Mouse (Mus musculus): ENCODE results near the gene Rexo1. TPM values are rescaled to one million over a fixed set of nuclear protein-coding genes. Genes with fewer than 3 reads are reported as not detected.

Rexo1 gene
- polyA plus RNA-seq, 1 experiment = 23.0 TPM

DNA sequence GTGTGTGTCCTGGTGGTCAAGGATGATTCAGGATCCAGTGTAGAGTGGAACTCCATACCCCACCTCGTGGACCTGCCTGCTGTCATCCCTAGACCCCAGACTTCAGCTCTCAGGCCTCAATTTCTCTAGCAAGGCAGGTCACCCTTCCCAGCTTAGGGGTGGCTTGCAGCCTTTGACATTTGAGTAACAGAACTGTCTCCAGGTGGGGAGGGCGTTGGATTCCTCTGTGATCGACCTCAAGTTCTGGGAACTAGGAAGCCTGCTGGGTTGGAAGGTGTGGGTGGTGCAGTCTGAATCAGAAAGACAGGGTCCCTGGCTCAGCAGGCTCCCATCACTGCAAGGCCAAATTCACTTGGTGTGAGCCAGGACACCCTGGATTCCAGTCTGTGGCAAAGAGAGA is 13.5 kb upstream of the Rexo1 start:
- no peak overlapping the region for H3ac ChIP-seq (ENCODE audit: control insufficient read depth, insufficient read length, low read depth)
- TF ChIP-seq CEBPB (IDR thresholded peaks at IDR 0.05; ENCODE audit: low read depth) (no peak), FOSL1 (IDR thresholded peaks at IDR 0.05; ENCODE audit: insufficient read depth, low read length, poor library complexity, severe bottlenecking) (no peak), MAX (IDR thresholded peaks at IDR 0.05) (no peak), USF1 (IDR thresholded peaks at IDR 0.05; ENCODE audit: low read depth) (no peak), CTCF (IDR thresholded peaks at IDR 0.05; ENCODE audit: control insufficient read depth, insufficient read depth, insufficient read length) (no peak), MYOG (IDR thresholded peaks at IDR 0.05; ENCODE audit: control insufficient read depth, extremely low read depth, insufficient read length) (no peak)
- peaks cover 65% of the 10 kb centered on the region for H3K79me3 ChIP-seq (ENCODE audit: low read depth)
- H3K79me2 ChIP-seq (ENCODE audit: control insufficient read depth, insufficient read depth) = peaks cover 72% of the 10 kb centered on the region
- H3K36me3 ChIP-seq (ENCODE audit: control insufficient read depth, insufficient read depth) = peaks cover 7% of the 10 kb centered on the region
- H3K27me3 ChIP-seq (ENCODE audit: control insufficient read depth, insufficient read depth, insufficient read length) = no peaks in the 10 kb centered on the region
- H3K4me3 ChIP-seq (ENCODE audit: insufficient read depth, poor library complexity, severe bottlenecking) = no peak overlapping the region

DNA sequence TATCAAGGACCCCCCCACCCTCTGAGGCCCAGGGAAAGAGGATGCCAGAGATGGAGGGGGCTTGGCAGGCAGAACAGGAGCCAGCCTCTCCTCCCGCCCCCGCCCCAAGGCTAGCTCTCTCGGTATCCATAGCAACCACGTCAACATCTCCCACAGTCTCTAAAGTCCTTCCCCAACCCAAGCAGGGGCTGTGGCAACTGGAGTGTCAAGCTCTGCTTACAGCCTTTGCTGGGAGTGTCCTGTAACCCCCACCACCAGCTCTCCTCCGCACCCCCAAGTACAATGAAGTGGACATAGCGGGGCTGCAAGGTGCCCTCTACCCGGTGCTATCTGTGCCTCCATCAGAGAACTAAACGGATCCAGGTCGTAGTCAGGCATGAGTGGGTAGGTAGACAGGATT is 12.6 kb upstream of the Rexo1 start:
- Histone ChIP-seq H3K4me3 (ENCODE audit: insufficient read depth, poor library complexity, severe bottlenecking) (no peak overlapping the region), H3K79me3 (ENCODE audit: low read depth) (peaks cover 70% of the 10 kb centered on the region), H3K27me3 (ENCODE audit: control insufficient read depth, insufficient read depth, insufficient read length) (no peaks in the 10 kb centered on the region), H3K79me2 (ENCODE audit: control insufficient read depth, insufficient read depth) (peaks cover 81% of the 10 kb centered on the region), H3K36me3 (ENCODE audit: control insufficient read depth, insufficient read depth) (peaks cover 7% of the 10 kb centered on the region), H3ac (ENCODE audit: control insufficient read depth, insufficient read length, low read depth) (no peak overlapping the region)
- TF ChIP-seq CTCF (IDR thresholded peaks at IDR 0.05; ENCODE audit: control insufficient read depth, insufficient read depth, insufficient read length) (no peak), MAX (IDR thresholded peaks at IDR 0.05) (no peak), MYOD1 (IDR thresholded peaks at IDR 0.05; ENCODE audit: control insufficient read depth, insufficient read length, low read depth) (no peak), MYOG (IDR thresholded peaks at IDR 0.05; ENCODE audit: control insufficient read depth, extremely low read depth, insufficient read length) (no peak), CEBPB (IDR thresholded peaks at IDR 0.05; ENCODE audit: low read depth) (no peak), FOSL1 (IDR thresholded peaks at IDR 0.05; ENCODE audit: insufficient read depth, low read length, poor library complexity, severe bottlenecking) (no peak)

GRCm38 (mm10) chr10:80572477-80572876 is 11.1 kb upstream of the Rexo1 start:
- TF ChIP-seq CTCF (IDR thresholded peaks at IDR 0.05; ENCODE audit: control insufficient read depth, insufficient read depth, insufficient read length) (no peak), USF1 (IDR thresholded peaks at IDR 0.05; ENCODE audit: low read depth) (no peak), CEBPB (IDR thresholded peaks at IDR 0.05; ENCODE audit: low read depth) (no peak), MYOD1 (IDR thresholded peaks at IDR 0.05; ENCODE audit: control insufficient read depth, insufficient read length, low read depth) (no peak), MAX (IDR thresholded peaks at IDR 0.05) (no peak), MYOG (IDR thresholded peaks at IDR 0.05; ENCODE audit: control insufficient read depth, extremely low read depth, insufficient read length) (no peak), FOSL1 (IDR thresholded peaks at IDR 0.05; ENCODE audit: insufficient read depth, low read length, poor library complexity, severe bottlenecking) (no peak)
- Histone ChIP-seq H3ac (ENCODE audit: control insufficient read depth, insufficient read length, low read depth) (no peak overlapping the region), H3K4me3 (ENCODE audit: insufficient read depth, poor library complexity, severe bottlenecking) (no peak overlapping the region), H3K79me3 (ENCODE audit: low read depth) (peaks cover 70% of the 10 kb centered on the region), H3K36me3 (ENCODE audit: control insufficient read depth, insufficient read depth) (peaks cover 11% of the 10 kb centered on the region), H3K27me3 (ENCODE audit: control insufficient read depth, insufficient read depth, insufficient read length) (no peaks in the 10 kb centered on the region), H3K79me2 (ENCODE audit: control insufficient read depth, insufficient read depth) (peaks cover 88% of the 10 kb centered on the region)

GRCm38 (mm10) chr10:80570871-80571836 is 9.8 kb upstream of the Rexo1 start:
- Histone ChIP-seq H3K36me3 (ENCODE audit: control insufficient read depth, insufficient read depth) (peaks cover 16% of the 10 kb centered on the region), H3K79me2 (ENCODE audit: control insufficient read depth, insufficient read depth) (peaks cover 79% of the 10 kb centered on the region), H3ac (ENCODE audit: control insufficient read depth, insufficient read length, low read depth) (no peak overlapping the region), H3K27me3 (ENCODE audit: control insufficient read depth, insufficient read depth, insufficient read length) (no peaks in the 10 kb centered on the region), H3K4me3 (ENCODE audit: insufficient read depth, poor library complexity, severe bottlenecking) (no peak overlapping the region), H3K79me3 (ENCODE audit: low read depth) (peaks cover 66% of the 10 kb centered on the region)
- no peak for TF ChIP-seq USF1 (IDR thresholded peaks at IDR 0.05; ENCODE audit: low read depth)
- TF ChIP-seq MAX (IDR thresholded peaks at IDR 0.05) = no peak
- TF ChIP-seq CTCF (IDR thresholded peaks at IDR 0.05; ENCODE audit: control insufficient read depth, insufficient read depth, insufficient read length) = no peak
- no peak for TF ChIP-seq MYOG (IDR thresholded peaks at IDR 0.05; ENCODE audit: control insufficient read depth, extremely low read depth, insufficient read length)
- no peak for TF ChIP-seq CEBPB (IDR thresholded peaks at IDR 0.05; ENCODE audit: low read depth)
- TF ChIP-seq FOSL1 (IDR thresholded peaks at IDR 0.05; ENCODE audit: insufficient read depth, low read length, poor library complexity, severe bottlenecking) = no peak
- TF ChIP-seq MYOD1 (IDR thresholded peaks at IDR 0.05; ENCODE audit: control insufficient read depth, insufficient read length, low read depth) = no peak

DNA sequence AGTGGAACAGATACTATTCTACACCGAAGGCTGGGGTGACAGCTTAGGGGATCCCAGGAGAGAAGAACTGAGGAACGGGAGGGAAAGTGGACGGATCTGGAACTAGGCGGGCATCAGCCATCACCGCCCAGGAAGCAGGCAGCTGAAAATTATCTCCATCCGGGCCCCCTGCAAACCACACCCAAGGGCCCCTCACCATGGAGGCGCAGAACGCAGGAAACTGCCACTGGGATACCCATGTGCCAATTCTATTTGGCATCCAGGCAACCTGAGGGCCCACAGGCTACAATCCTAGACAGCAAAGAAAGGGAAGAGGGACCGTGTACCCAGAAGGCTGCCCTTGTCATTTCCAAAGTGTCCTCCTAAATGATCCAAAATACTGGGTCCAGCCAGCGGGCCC is 9.1 kb upstream of the Rexo1 start:
- no peak overlapping the region for H3ac ChIP-seq (ENCODE audit: control insufficient read depth, insufficient read length, low read depth)
- no peak overlapping the region for H3K4me3 ChIP-seq (ENCODE audit: insufficient read depth, poor library complexity, severe bottlenecking)
- no peak for TF ChIP-seq CTCF (IDR thresholded peaks at IDR 0.05; ENCODE audit: control insufficient read depth, insufficient read depth, insufficient read length)
- TF ChIP-seq MAX (IDR thresholded peaks at IDR 0.05) = no peak
- no peak for TF ChIP-seq USF1 (IDR thresholded peaks at IDR 0.05; ENCODE audit: low read depth)
- no peak for TF ChIP-seq MYOG (IDR thresholded peaks at IDR 0.05; ENCODE audit: control insufficient read depth, extremely low read depth, insufficient read length)
- TF ChIP-seq CEBPB (IDR thresholded peaks at IDR 0.05; ENCODE audit: low read depth) = no peak
- TF ChIP-seq MYOD1 (IDR thresholded peaks at IDR 0.05; ENCODE audit: control insufficient read depth, insufficient read length, low read depth) = no peak
- no peak for TF ChIP-seq FOSL1 (IDR thresholded peaks at IDR 0.05; ENCODE audit: insufficient read depth, low read length, poor library complexity, severe bottlenecking)
- H3K79me2 ChIP-seq (ENCODE audit: control insufficient read depth, insufficient read depth) = peaks cover 71% of the 10 kb centered on the region
- H3K79me3 ChIP-seq (ENCODE audit: low read depth) = peaks cover 59% of the 10 kb centered on the region
- H3K27me3 ChIP-seq (ENCODE audit: control insufficient read depth, insufficient read depth, insufficient read length) = no peaks in the 10 kb centered on the region
- peaks cover 16% of the 10 kb centered on the region for H3K36me3 ChIP-seq (ENCODE audit: control insufficient read depth, insufficient read depth)
